Mouse (Mus musculus): ENCODE measurements at regions not wholly inside any gene's neighbourhood (a gene's known extent, or its start where the extent isn't known, plus 50 kb on each side); places are given as distances from the start of the nearest gene placed in this dataset.

- Histone ChIP-seq H3K36me3 (ENCODE audit: control insufficient read depth, insufficient read depth, low read length) (no peaks in the 10 kb centered on the region), H3K4me1 (ENCODE audit: control insufficient read depth, insufficient read depth, low read length) (no peaks in the 10 kb centered on the region), H3K4me3 (ENCODE audit: low read length) (no peak overlapping the region), H3K27ac (ENCODE audit: low read length) (no peak overlapping the region), H3K9me3 (ENCODE audit: control insufficient read depth, low read length) (no peaks in the 10 kb centered on the region), H3K4me2 (ENCODE audit: low read depth, low read length) (no peak overlapping the region), H3K9ac (ENCODE audit: low read depth, low read length) (no peak overlapping the region), H3K27me3 (replicated peaks; ENCODE audit: control insufficient read depth, insufficient read depth, low read length) (no peaks in the 10 kb centered on the region)
- WGBS: 70% methylated on average over 8 of the region's 8 CpGs
- ATAC-seq: no peak
Measured at GRCm38 (mm10) chr10:67819534-67819933, 92.9 kb downstream of the Zfp365 start.

- ATAC-seq: no peak
- WGBS: 78% methylated on average over 4 of the region's 4 CpGs
- no peak overlapping the region for H3K9ac ChIP-seq (ENCODE audit: low read depth, low read length)
- H3K4me2 ChIP-seq (ENCODE audit: low read depth, low read length): no peak overlapping the region
- no peaks in the 10 kb centered on the region for H3K27me3 ChIP-seq (replicated peaks; ENCODE audit: control insufficient read depth, insufficient read depth, low read length)
- H3K4me3 ChIP-seq (ENCODE audit: low read length): no peak overlapping the region
- no peaks in the 10 kb centered on the region for H3K9me3 ChIP-seq (ENCODE audit: control insufficient read depth, low read length)
- no peaks in the 10 kb centered on the region for H3K4me1 ChIP-seq (ENCODE audit: control insufficient read depth, insufficient read depth, low read length)
- no peaks in the 10 kb centered on the region for H3K36me3 ChIP-seq (ENCODE audit: control insufficient read depth, insufficient read depth, low read length)
- H3K27ac ChIP-seq (ENCODE audit: low read length): no peak overlapping the region
Measured at GRCm38 (mm10) chr10:67813901-67814300, 98.6 kb downstream of the Zfp365 start.

GRCm38 (mm10) chr10:67805131-67805530 lies 107.3 kb downstream of the Zfp365 start:
- ATAC-seq: no peak

GRCm38 (mm10) chr10:67804637-67805036 lies 107.8 kb downstream of the Zfp365 start:
- Histone ChIP-seq H3K4me3 (ENCODE audit: low read length) (no peak overlapping the region), H3K9ac (ENCODE audit: low read depth, low read length) (no peak overlapping the region), H3K4me1 (ENCODE audit: control insufficient read depth, insufficient read depth, low read length) (no peaks in the 10 kb centered on the region), H3K27ac (ENCODE audit: low read length) (no peak overlapping the region), H3K27me3 (replicated peaks; ENCODE audit: control insufficient read depth, insufficient read depth, low read length) (no peaks in the 10 kb centered on the region), H3K9me3 (ENCODE audit: control insufficient read depth, low read length) (no peaks in the 10 kb centered on the region), H3K4me2 (ENCODE audit: low read depth, low read length) (no peak overlapping the region), H3K36me3 (ENCODE audit: control insufficient read depth, insufficient read depth, low read length) (no peaks in the 10 kb centered on the region)
- 57% methylated on average over 12 of the region's 12 CpGs for WGBS
- ATAC-seq: no peak

More at GRCm38 (mm10) chr10:67805131-67805530, 107.3 kb downstream of the Zfp365 start:
- Histone ChIP-seq H3K4me1 (ENCODE audit: control insufficient read depth, insufficient read depth, low read length) (no peaks in the 10 kb centered on the region), H3K9me3 (ENCODE audit: control insufficient read depth, low read length) (no peaks in the 10 kb centered on the region), H3K4me2 (ENCODE audit: low read depth, low read length) (no peak overlapping the region), H3K4me3 (ENCODE audit: low read length) (no peak overlapping the region), H3K27me3 (replicated peaks; ENCODE audit: control insufficient read depth, insufficient read depth, low read length) (no peaks in the 10 kb centered on the region), H3K27ac (ENCODE audit: low read length) (no peak overlapping the region), H3K9ac (ENCODE audit: low read depth, low read length) (no peak overlapping the region), H3K36me3 (ENCODE audit: control insufficient read depth, insufficient read depth, low read length) (no peaks in the 10 kb centered on the region)
- whole genome bisulfite sequencing: 40% methylated on average over 4 of the region's 4 CpGs

GRCm38 (mm10) chr10:67802156-67802555 lies 110.3 kb downstream of the Zfp365 start:
- H3K4me2 ChIP-seq (ENCODE audit: low read depth, low read length): no peak overlapping the region
- H3K27ac ChIP-seq (ENCODE audit: low read length): no peak overlapping the region
- H3K9ac ChIP-seq (ENCODE audit: low read depth, low read length): no peak overlapping the region
- H3K4me1 ChIP-seq (ENCODE audit: control insufficient read depth, insufficient read depth, low read length): no peaks in the 10 kb centered on the region
- no peaks in the 10 kb centered on the region for H3K36me3 ChIP-seq (ENCODE audit: control insufficient read depth, insufficient read depth, low read length)
- H3K27me3 ChIP-seq (replicated peaks; ENCODE audit: control insufficient read depth, insufficient read depth, low read length): no peaks in the 10 kb centered on the region
- ATAC-seq: no peak
- 86% methylated on average over 8 of the region's 8 CpGs for WGBS
- H3K4me3 ChIP-seq (ENCODE audit: low read length): no peak overlapping the region
- H3K9me3 ChIP-seq (ENCODE audit: control insufficient read depth, low read length): no peaks in the 10 kb centered on the region

GRCm38 (mm10) chr10:67801619-67802018 lies 110.8 kb downstream of the Zfp365 start:
- 90% methylated on average over 1 of the region's 1 CpGs for WGBS
- ATAC-seq: no peak

GRCm38 (mm10) chr10:67798991-67799390 lies 113.5 kb downstream of the Zfp365 start:
- Histone ChIP-seq H3K9ac (ENCODE audit: low read depth, low read length) (no peak overlapping the region), H3K4me2 (ENCODE audit: low read depth, low read length) (no peak overlapping the region), H3K4me1 (ENCODE audit: control insufficient read depth, insufficient read depth, low read length) (no peaks in the 10 kb centered on the region), H3K36me3 (ENCODE audit: control insufficient read depth, insufficient read depth, low read length) (no peaks in the 10 kb centered on the region), H3K9me3 (ENCODE audit: control insufficient read depth, low read length) (no peaks in the 10 kb centered on the region), H3K27ac (ENCODE audit: low read length) (no peak overlapping the region), H3K4me3 (ENCODE audit: low read length) (no peak overlapping the region), H3K27me3 (replicated peaks; ENCODE audit: control insufficient read depth, insufficient read depth, low read length) (no peaks in the 10 kb centered on the region)
- WGBS: 83% methylated on average over 10 of the region's 10 CpGs
- ATAC-seq: no peak

More at GRCm38 (mm10) chr10:67801619-67802018, 110.8 kb downstream of the Zfp365 start:
- Histone ChIP-seq H3K4me2 (ENCODE audit: low read depth, low read length) (no peak overlapping the region), H3K36me3 (ENCODE audit: control insufficient read depth, insufficient read depth, low read length) (no peaks in the 10 kb centered on the region), H3K9ac (ENCODE audit: low read depth, low read length) (no peak overlapping the region), H3K9me3 (ENCODE audit: control insufficient read depth, low read length) (no peaks in the 10 kb centered on the region), H3K27me3 (replicated peaks; ENCODE audit: control insufficient read depth, insufficient read depth, low read length) (no peaks in the 10 kb centered on the region), H3K4me1 (ENCODE audit: control insufficient read depth, insufficient read depth, low read length) (no peaks in the 10 kb centered on the region), H3K4me3 (ENCODE audit: low read length) (no peak overlapping the region), H3K27ac (ENCODE audit: low read length) (no peak overlapping the region)

GRCm38 (mm10) chr10:67793206-67793605 lies 119.3 kb downstream of the Zfp365 start:
- H3K27ac ChIP-seq (ENCODE audit: low read length): no peak overlapping the region
- no peaks in the 10 kb centered on the region for H3K36me3 ChIP-seq (ENCODE audit: control insufficient read depth, insufficient read depth, low read length)
- H3K9ac ChIP-seq (ENCODE audit: low read depth, low read length): no peak overlapping the region
- no peak overlapping the region for H3K4me3 ChIP-seq (ENCODE audit: low read length)
- no peak for ATAC-seq
- H3K4me1 ChIP-seq (ENCODE audit: control insufficient read depth, insufficient read depth, low read length): no peaks in the 10 kb centered on the region
- WGBS: 57% methylated on average over 3 of the region's 3 CpGs
- H3K27me3 ChIP-seq (replicated peaks; ENCODE audit: control insufficient read depth, insufficient read depth, low read length): no peaks in the 10 kb centered on the region
- H3K9me3 ChIP-seq (ENCODE audit: control insufficient read depth, low read length): no peaks in the 10 kb centered on the region
- no peak overlapping the region for H3K4me2 ChIP-seq (ENCODE audit: low read depth, low read length)

- no peak overlapping the region for H3K27ac ChIP-seq (ENCODE audit: low read length)
- no peaks in the 10 kb centered on the region for H3K4me1 ChIP-seq (ENCODE audit: control insufficient read depth, insufficient read depth, low read length)
- H3K27me3 ChIP-seq (replicated peaks; ENCODE audit: control insufficient read depth, insufficient read depth, low read length): no peaks in the 10 kb centered on the region
- H3K4me2 ChIP-seq (ENCODE audit: low read depth, low read length): no peak overlapping the region
- WGBS: 63% methylated on average over 12 of the region's 12 CpGs
- no peaks in the 10 kb centered on the region for H3K36me3 ChIP-seq (ENCODE audit: control insufficient read depth, insufficient read depth, low read length)
- H3K9me3 ChIP-seq (ENCODE audit: control insufficient read depth, low read length): no peaks in the 10 kb centered on the region
- no peak overlapping the region for H3K9ac ChIP-seq (ENCODE audit: low read depth, low read length)
- ATAC-seq: no peak
- H3K4me3 ChIP-seq (ENCODE audit: low read length): no peak overlapping the region
Measured at GRCm38 (mm10) chr10:67789651-67790050, 122.8 kb downstream of the Zfp365 start.

GRCm38 (mm10) chr10:67788116-67788515 lies 124.3 kb downstream of the Zfp365 start:
- H3K4me2 ChIP-seq (ENCODE audit: low read depth, low read length): no peak overlapping the region
- no peak overlapping the region for H3K9ac ChIP-seq (ENCODE audit: low read depth, low read length)
- no peaks in the 10 kb centered on the region for H3K27me3 ChIP-seq (replicated peaks; ENCODE audit: control insufficient read depth, insufficient read depth, low read length)
- no peak overlapping the region for H3K4me3 ChIP-seq (ENCODE audit: low read length)
- no peak overlapping the region for H3K27ac ChIP-seq (ENCODE audit: low read length)
- H3K9me3 ChIP-seq (ENCODE audit: control insufficient read depth, low read length): no peaks in the 10 kb centered on the region
- 57% methylated on average over 6 of the region's 6 CpGs for WGBS
- H3K4me1 ChIP-seq (ENCODE audit: control insufficient read depth, insufficient read depth, low read length): no peaks in the 10 kb centered on the region
- H3K36me3 ChIP-seq (ENCODE audit: control insufficient read depth, insufficient read depth, low read length): no peaks in the 10 kb centered on the region
- ATAC-seq: no peak
